Mouse (Mus musculus) adrenal gland, postnatal 10 days (tissue): ENCODE measurements around the gene Pdcd1lg2. TPM values are rescaled to one million over a fixed set of nuclear protein-coding genes. Genes with fewer than 3 reads are reported as not detected.
A peak's percentile ranks its signal among the peaks of the same experiment; 100 is the strongest.

ENCODE experiments used
- DNase-seq: peaks from one replicate; pipeline ENCODE4 v3.0.0; 2021; ENCODE audit warnings: mixed read lengths
- total RNA-seq, 2 experiments: library from RNA; stranded (reverse); gene quantifications; 2 replicates each; pipeline ENCODE4 v1.2.3; 2021

Pdcd1lg2 gene
- total RNA-seq, 2 experiments from 2014 or later, result not detected

GRCm38 (mm10) chr19:29498842-29499456, 88.2 kb downstream of the Pdcd1lg2 start:
- DNase-seq, result no peak

GRCm38 (mm10) chr19:29500333-29500732, 89.6 kb downstream of the Pdcd1lg2 start:
- DNase-seq, result no peak

GRCm38 (mm10) chr19:29501106-29501505, 90.4 kb downstream of the Pdcd1lg2 start:
- peak; percentile 43 for DNase-seq

GRCm38 (mm10) chr19:29501507-29501906, 90.8 kb downstream of the Pdcd1lg2 start:
- peak; percentile 89 for DNase-seq

GRCm38 (mm10) chr19:29504131-29504530, 93.4 kb downstream of the Pdcd1lg2 start:
- DNase-seq, result no peak

GRCm38 (mm10) chr19:29505617-29506016, 94.9 kb downstream of the Pdcd1lg2 start:
- no peak for DNase-seq

GRCm38 (mm10) chr19:29508208-29508607, 97.5 kb downstream of the Pdcd1lg2 start:
- DNase-seq, result no peak

GRCm38 (mm10) chr19:29509857-29510256, 99.1 kb downstream of the Pdcd1lg2 start:
- DNase-seq, result no peak

GRCm38 (mm10) chr19:29511826-29512225, 101.1 kb downstream of the Pdcd1lg2 start:
- DNase-seq, result no peak

- DNase-seq, result no peak
Measured at GRCm38 (mm10) chr19:29513111-29513766, 102.5 kb downstream of the Pdcd1lg2 start.

- DNase-seq, result no peak
Measured at GRCm38 (mm10) chr19:29514130-29514529, 103.4 kb downstream of the Pdcd1lg2 start.

- no peak for DNase-seq
Measured at GRCm38 (mm10) chr19:29515386-29515785, 104.7 kb downstream of the Pdcd1lg2 start.

GRCm38 (mm10) chr19:29515991-29516390, 105.3 kb downstream of the Pdcd1lg2 start:
- DNase-seq, result no peak

- peak; percentile 41 for DNase-seq
Measured at GRCm38 (mm10) chr19:29518409-29518808, 107.7 kb downstream of the Pdcd1lg2 start.

- no peak for DNase-seq
Measured at GRCm38 (mm10) chr19:29518922-29519321, 108.2 kb downstream of the Pdcd1lg2 start.

Other genes with a start within 250 kb of the Pdcd1lg2 start
- 10 to 100 TPM; 17.7 to 20.5 TPM for gene Jak2, start 159.1 kb upstream of the Pdcd1lg2 start, total RNA-seq
- under 1 TPM in 1 of 2 experiments, not detected in 1; 0.66 TPM for gene Insl6, start 85.6 kb upstream of the Pdcd1lg2 start, total RNA-seq
- gene Rln1, start 76.2 kb upstream of the Pdcd1lg2 start, total RNA-seq, result not detected
- 10 to 100 TPM; 44.0 to 83.3 TPM for gene Plgrkt, start 43.5 kb upstream of the Pdcd1lg2 start, total RNA-seq
- gene Cd274, start 43.5 kb upstream of the Pdcd1lg2 start, total RNA-seq, result 1 to 10 TPM; 2.7 to 6.9 TPM
- 10 to 100 TPM; 51.9 to 57.6 TPM for gene Ric1, start 111.4 kb downstream of the Pdcd1lg2 start, total RNA-seq
- gene Ermp1, start 237.5 kb downstream of the Pdcd1lg2 start, total RNA-seq, result 10 to 100 TPM; 41.9 to 43.0 TPM